Mouse (Mus musculus): Measurements from ENCODE around the gene Vmn2r5. TPM values are rescaled to one million over a fixed set of nuclear protein-coding genes. Genes with fewer than 3 reads are reported as not detected.
"Not testable (repeated sequence)": the region's sequence is repeated elsewhere in the genome, so short reads cannot be mapped to it uniquely, and the experiment has no call there.

The Vmn2r5 gene
- polyA plus RNA-seq (2015; fragmentation: Nextera tagmentation; extraction: Ambion mirVana) = not detected in 2 replicates

- H3K27me3 ChIP-seq; H3K27ac ChIP-seq (replicated peaks); H3K4me2 ChIP-seq; H3K36me3 ChIP-seq (replicated peaks); H3K4me1 ChIP-seq (replicated peaks); H3K9ac ChIP-seq; H3K9me3 ChIP-seq (replicated peaks); H3K4me3 ChIP-seq (replicated peaks); ATAC-seq (ENCODE audit: insufficient read depth): not testable (repeated sequence)
- WGBS (ENCODE audit: insufficient replicate concordance) = no CpG with 5 or more reads among the region's 2 CpGs
Measured at GRCm38 (mm10) chr3:64509742-64510141, at the start of gene Vmn2r5. Gene Vmn2r5 (minus strand): TSS chr3:64509842.

GRCm38 (mm10) chr3:64523585-64523984 is 13.9 kb upstream of the Vmn2r5 start:
- H3K4me3 ChIP-seq (replicated peaks) = not testable (repeated sequence)
- 53% methylated on average over 1 of the region's 1 CpGs for WGBS (ENCODE audit: insufficient replicate concordance)

More at GRCm38 (mm10) chr3:64523585-64523984, 13.9 kb upstream of the Vmn2r5 start:
- H3K9me3 ChIP-seq (replicated peaks); ATAC-seq (ENCODE audit: insufficient read depth); H3K27me3 ChIP-seq; H3K36me3 ChIP-seq (replicated peaks); H3K4me2 ChIP-seq; H3K27ac ChIP-seq (replicated peaks); H3K9ac ChIP-seq; H3K4me1 ChIP-seq (replicated peaks): not testable (repeated sequence)

Other genes with a start within 250 kb of the Vmn2r5 start
- gene Vmn2r3, start 220.1 kb downstream of the Vmn2r5 start, polyA plus RNA-seq (2015; fragmentation: Nextera tagmentation; extraction: Ambion mirVana) = not detected in 2 replicates
- not detected in 2 replicates for gene Vmn2r4, start 94.5 kb downstream of the Vmn2r5 start, polyA plus RNA-seq (2015; fragmentation: Nextera tagmentation; extraction: Ambion mirVana)
- not detected in 2 replicates for gene Vmn2r6, start 56.0 kb upstream of the Vmn2r5 start, polyA plus RNA-seq (2015; fragmentation: Nextera tagmentation; extraction: Ambion mirVana)

Measured in liver, embryonic 15.5 days (tissue).